Mouse (Mus musculus) G1E (cell line): ENCODE data around the gene Cdk14. TPM values are rescaled to one million over a fixed set of nuclear protein-coding genes. Genes with fewer than 3 reads are reported as not detected.

ENCODE experiments used
- ATAC-seq: 2 replicates; pipeline ENCODE4 v1.8.0; 2016; ENCODE audit warnings: mild to moderate bottlenecking; ENCODE audit not compliant: insufficient number of reproducible peaks, poor library complexity, low FRiP score, severe bottlenecking; ENCODE audit errors: extremely low read depth
- DNase-seq: peaks from one replicate; pipeline ENCODE4 v3.0.0; 2012; ENCODE audit warnings: low spot score
- H3K27me3 ChIP-seq: 2 replicates; pipeline ENCODE4 v1.6.1; 2012; ENCODE audit warnings: mild to moderate bottlenecking, low read length, inconsistent platforms; ENCODE audit not compliant: insufficient read depth
- H3K36me3 ChIP-seq: replicated peaks from 2 replicates; pipeline ENCODE3; 2012; ENCODE audit warnings: mild to moderate bottlenecking, inconsistent platforms
- H3K4me1 ChIP-seq: 2 replicates; pipeline ENCODE4 v1.6.1; 2012; ENCODE audit warnings: low read depth, low read length, inconsistent platforms, mixed read lengths; ENCODE audit not compliant: insufficient read depth
- H3K4me3 ChIP-seq: 2 replicates; pipeline ENCODE4 v1.5.1; 2012; ENCODE audit warnings: low read depth, mild to moderate bottlenecking, inconsistent platforms, low read length, moderate library complexity, mixed read lengths
- H3K9me3 ChIP-seq: replicated peaks from 2 replicates; pipeline ENCODE4 v1.6.1; 2012; ENCODE audit warnings: inconsistent platforms
- CTCF ChIP-seq: IDR thresholded peaks from 2 replicates; pipeline ENCODE4 v1.5.1; 2012; ENCODE audit warnings: low read depth, low read length, inconsistent platforms, mixed read lengths
- GATA1 ChIP-seq: IDR thresholded peaks from 2 replicates; pipeline ENCODE4 v1.6.1; 2012; ENCODE audit warnings: borderline replicate concordance, low read length, inconsistent platforms, mixed read lengths
- GATA2 ChIP-seq: IDR thresholded peaks from 2 replicates; pipeline ENCODE4 v1.6.1; 2012; ENCODE audit warnings: low read depth, low read length, inconsistent platforms, borderline replicate concordance
- POLR2AphosphoS5 ChIP-seq: IDR thresholded peaks from 2 replicates; pipeline ENCODE4 v1.6.1; 2012; ENCODE audit warnings: low read depth, low read length, inconsistent platforms; ENCODE audit not compliant: insufficient replicate concordance
- TAL1 ChIP-seq: conservative IDR thresholded peaks from 2 replicates; pipeline ENCODE4 v1.6.1; 2012; ENCODE audit warnings: low read depth, low read length, inconsistent platforms, mixed read lengths
- polyA plus RNA-seq: library from polyadenylated mRNA; stranded (reverse); fragments of >175 nt; gene quantifications from 2 replicates; pipeline ENCODE4 v1.2.3, GENCODE M21; 2012
- total RNA-seq, 2 experiments: library from RNA; stranded (forward) in 1 of 2; stranded (reverse) in 1 of 2; fragments of 200-1000 nt in 1 of 2; fragments of >200 nt in 1 of 2; fragmentation: Nextera tagmentation in 1 of 2; gene quantifications; 2 replicates each; pipeline ENCODE4 v1.2.3; 2014 to 2017

Gene Cdk14
- total and polyA plus RNA-seq, 3 experiments: 0.98 TPM; not detected in 2

- Histone ChIP-seq H3K9me3 (no peaks in the 10 kb centered on the region), H3K27me3 (no peaks in the 10 kb centered on the region), H3K4me3 (no peak overlapping the region), H3K36me3 (no peaks in the 10 kb centered on the region), H3K4me1 (no peaks in the 10 kb centered on the region)
- ATAC-seq (no peak), DNase-seq (no peak)
- no peak for TF ChIP-seq TAL1
- no peak for TF ChIP-seq GATA2
- no peak for TF ChIP-seq GATA1
- TF ChIP-seq CTCF: no peak
- TF ChIP-seq POLR2AphosphoS5: no peak
Observed at GRCm38 (mm10) chr5:4773090-4773772, 646.9 kb downstream of the Cdk14 start.

- DNase-seq (no peak), ATAC-seq (no peak)
- no peaks in the 10 kb centered on the region for H3K36me3 ChIP-seq
- TF ChIP-seq GATA1: no peak
- no peak for TF ChIP-seq POLR2AphosphoS5
- TF ChIP-seq GATA2: no peak
- no peak for TF ChIP-seq TAL1
- TF ChIP-seq CTCF: no peak
- H3K4me1 ChIP-seq: no peaks in the 10 kb centered on the region
- no peaks in the 10 kb centered on the region for H3K27me3 ChIP-seq
- no peaks in the 10 kb centered on the region for H3K9me3 ChIP-seq
- H3K4me3 ChIP-seq: no peak overlapping the region
Observed at GRCm38 (mm10) chr5:4770609-4771008, 649.5 kb downstream of the Cdk14 start.

- Histone ChIP-seq H3K4me3 (no peak overlapping the region), H3K9me3 (no peaks in the 10 kb centered on the region), H3K27me3 (no peaks in the 10 kb centered on the region), H3K36me3 (no peaks in the 10 kb centered on the region), H3K4me1 (no peaks in the 10 kb centered on the region)
- ATAC-seq (no peak), DNase-seq (no peak)
- no peak for TF ChIP-seq GATA1
- no peak for TF ChIP-seq GATA2
- TF ChIP-seq TAL1: no peak
- no peak for TF ChIP-seq CTCF
- TF ChIP-seq POLR2AphosphoS5: no peak
Observed at GRCm38 (mm10) chr5:4767896-4768295, 652.2 kb downstream of the Cdk14 start.

- TF ChIP-seq GATA2 (no peak), CTCF (no peak), GATA1 (no peak), TAL1 (no peak), POLR2AphosphoS5 (no peak)
- Histone ChIP-seq H3K27me3 (no peaks in the 10 kb centered on the region), H3K9me3 (no peaks in the 10 kb centered on the region), H3K4me3 (no peak overlapping the region), H3K36me3 (no peaks in the 10 kb centered on the region), H3K4me1 (no peaks in the 10 kb centered on the region)
- no peak for ATAC-seq
- DNase-seq: no peak
Observed at GRCm38 (mm10) chr5:4766719-4767118, 653.4 kb downstream of the Cdk14 start.

- H3K36me3 ChIP-seq: no peaks in the 10 kb centered on the region
Observed at GRCm38 (mm10) chr5:4761891-4762290, 658.2 kb downstream of the Cdk14 start.

GRCm38 (mm10) chr5:4758331-4759080 is 661.6 kb downstream of the Cdk14 start:
- Histone ChIP-seq H3K4me3 (no peak overlapping the region), H3K4me1 (no peaks in the 10 kb centered on the region; the same call in 1 of the 2 replicates), H3K36me3 (no peaks in the 10 kb centered on the region), H3K9me3 (peaks cover 25% of the 10 kb centered on the region), H3K27me3 (peaks cover 2% of the 10 kb centered on the region; the same call in 1 of the 2 replicates)
- DNase-seq (no peak), ATAC-seq (no peak)
- no peak for TF ChIP-seq POLR2AphosphoS5
- TF ChIP-seq TAL1: no peak
- TF ChIP-seq CTCF: no peak
- TF ChIP-seq GATA1: no peak
- TF ChIP-seq GATA2: no peak

More at GRCm38 (mm10) chr5:4761891-4762290, 658.2 kb downstream of the Cdk14 start:
- DNase-seq: no peak
- Histone ChIP-seq H3K9me3 (peaks cover 12% of the 10 kb centered on the region), H3K4me1 (no peaks in the 10 kb centered on the region), H3K27me3 (no peaks in the 10 kb centered on the region), H3K4me3 (no peak overlapping the region)
- TF ChIP-seq GATA2: no peak
- TF ChIP-seq TAL1: no peak
- TF ChIP-seq GATA1: no peak
- TF ChIP-seq POLR2AphosphoS5: no peak
- TF ChIP-seq CTCF: no peak
- ATAC-seq: no peak
